Mouse (Mus musculus) stomach, embryonic 14.5 days (tissue): ENCODE results near the gene Abl1. TPM values are rescaled to one million over a fixed set of nuclear protein-coding genes. Genes with fewer than 3 reads are reported as not detected.

Source experiments
- ATAC-seq: fragments of 200-750 bp; cut with Nextera tagmentation; 2 replicates; pipeline ENCODE4 v1.8.0; 2017; ENCODE audit warnings: low read depth, moderate TSS enrichment; ENCODE audit not compliant: insufficient number of reproducible peaks, insufficient read depth, low FRiP score
- H3K27ac ChIP-seq: fragments of 300-500 bp; sonication (generic); 2 replicates; pipeline ENCODE4 v1.5.1; 2014; ENCODE audit warnings: mild to moderate bottlenecking, low read length, moderate library complexity, mixed read lengths
- H3K27me3 ChIP-seq: fragments of 300-500 bp; sonication (generic); 2 replicates; pipeline ENCODE4 v1.6.1; 2014; ENCODE audit warnings: low read length, control low read depth, mixed read lengths; ENCODE audit not compliant: control insufficient read depth, insufficient read depth
- H3K36me3 ChIP-seq: fragments of 300-500 bp; sonication (generic); 2 replicates; pipeline ENCODE4 v1.6.1; 2014; ENCODE audit warnings: mild to moderate bottlenecking, control low read depth, low read length, moderate library complexity, mixed read lengths; ENCODE audit not compliant: control insufficient read depth, insufficient read depth
- H3K4me1 ChIP-seq: fragments of 300-500 bp; sonication (generic); 2 replicates; pipeline ENCODE4 v1.6.1; 2014; ENCODE audit warnings: low read length, control low read depth, mixed read lengths; ENCODE audit not compliant: control insufficient read depth, insufficient read depth
- H3K4me2 ChIP-seq: fragments of 300-500 bp; sonication (generic); replicated peaks from 2 replicates; pipeline ENCODE4 v1.6.1; 2014; ENCODE audit warnings: low read depth, low read length, control low read depth
- H3K4me3 ChIP-seq: fragments of 300-500 bp; sonication (generic); 2 replicates; pipeline ENCODE4 v1.5.1; 2014; ENCODE audit warnings: low read depth, low read length, control low read depth
- H3K9ac ChIP-seq: fragments of 300-500 bp; sonication (generic); replicated peaks from 2 replicates; pipeline ENCODE4 v1.6.1; 2014; ENCODE audit warnings: low read depth, mild to moderate bottlenecking, control low read depth, low read length, moderate library complexity, mixed read lengths
- H3K9me3 ChIP-seq: fragments of 300-500 bp; sonication (generic); 2 replicates; pipeline ENCODE4 v1.6.1; 2016; ENCODE audit warnings: low read depth, low read length, control low read depth; ENCODE audit not compliant: control insufficient read depth
- WGBS: fragments of 180-500 bp; shearing (Covaris S2); extraction: QIAGEN DNeasy Blood & Tissue Kit; methylation state at CpG from one replicate; pipeline ENCODE4 v1.1.7; 2014; 5-methylcytosine and 5-hydroxymethylcytosine counted together
- polyA plus RNA-seq: library from polyadenylated mRNA; unstranded; fragments of >200 nt; fragmentation: Nextera tagmentation; extraction: Ambion mirVana; gene quantifications from 2 replicates; pipeline ENCODE4 v1.2.1, GENCODE M21; 2014

Abl1 gene
- polyA plus RNA-seq, 1 experiment from 2014 or later, result 46.4 TPM

DNA sequence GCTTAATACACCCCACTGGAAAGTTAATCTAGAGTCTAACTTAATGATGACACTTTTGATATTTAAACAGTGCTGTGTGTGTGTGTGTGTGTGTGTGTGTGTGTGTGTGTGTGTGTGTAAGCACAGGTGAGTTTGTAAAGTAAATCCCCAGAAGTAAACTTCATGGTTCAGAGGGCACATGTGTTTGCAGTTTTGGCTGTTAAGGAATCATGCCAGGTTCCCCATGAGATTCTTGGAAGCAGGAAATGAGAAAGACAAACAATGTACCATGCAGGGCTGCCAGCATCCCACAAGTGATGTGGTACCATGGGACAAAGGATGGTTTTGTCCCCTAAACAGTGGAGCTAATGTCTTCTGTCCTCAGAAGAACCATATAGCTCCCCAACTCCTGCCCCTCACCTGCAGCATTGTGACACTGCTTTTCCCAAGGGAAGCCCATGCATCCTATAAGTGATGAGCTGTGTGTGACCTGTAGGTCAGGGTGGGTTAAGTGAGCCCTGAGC is 57.6 kb downstream of the Abl1 start:
- Histone ChIP-seq H3K9ac (no peak overlapping the region), H3K27ac (no peak overlapping the region), H3K4me2 (no peak overlapping the region), H3K36me3 (no peaks in the 10 kb centered on the region), H3K4me1 (peaks cover 46% of the 10 kb centered on the region), H3K4me3 (no peak overlapping the region), H3K27me3 (no peaks in the 10 kb centered on the region), H3K9me3 (no peaks in the 10 kb centered on the region)
- ATAC-seq, result no peak

DNA sequence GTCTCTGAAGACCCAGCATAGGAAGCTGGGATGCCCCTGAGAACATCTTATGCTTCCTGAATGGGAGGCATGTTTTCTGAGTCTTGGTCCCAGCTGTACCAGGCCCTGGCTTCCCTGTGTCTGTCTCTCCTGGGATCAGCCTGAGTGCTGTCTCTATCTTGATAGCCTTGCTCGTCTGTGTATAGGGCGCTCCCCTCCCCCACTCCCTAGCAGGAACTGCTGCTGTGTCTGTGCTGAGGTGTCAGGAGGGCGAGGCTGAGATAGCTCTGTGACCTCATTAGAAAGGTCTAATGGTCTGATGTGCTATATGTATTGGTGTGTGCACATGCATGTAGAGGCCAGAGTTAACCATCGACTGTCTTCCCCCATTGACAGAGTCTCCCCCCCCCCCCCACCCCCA is 58.7 kb downstream of the Abl1 start:
- WGBS, result 44% methylated on average over 4 of the region's 4 CpGs
- H3K4me1 ChIP-seq, result peaks cover 46% of the 10 kb centered on the region
- H3K9ac ChIP-seq, result no peak overlapping the region

DNA sequence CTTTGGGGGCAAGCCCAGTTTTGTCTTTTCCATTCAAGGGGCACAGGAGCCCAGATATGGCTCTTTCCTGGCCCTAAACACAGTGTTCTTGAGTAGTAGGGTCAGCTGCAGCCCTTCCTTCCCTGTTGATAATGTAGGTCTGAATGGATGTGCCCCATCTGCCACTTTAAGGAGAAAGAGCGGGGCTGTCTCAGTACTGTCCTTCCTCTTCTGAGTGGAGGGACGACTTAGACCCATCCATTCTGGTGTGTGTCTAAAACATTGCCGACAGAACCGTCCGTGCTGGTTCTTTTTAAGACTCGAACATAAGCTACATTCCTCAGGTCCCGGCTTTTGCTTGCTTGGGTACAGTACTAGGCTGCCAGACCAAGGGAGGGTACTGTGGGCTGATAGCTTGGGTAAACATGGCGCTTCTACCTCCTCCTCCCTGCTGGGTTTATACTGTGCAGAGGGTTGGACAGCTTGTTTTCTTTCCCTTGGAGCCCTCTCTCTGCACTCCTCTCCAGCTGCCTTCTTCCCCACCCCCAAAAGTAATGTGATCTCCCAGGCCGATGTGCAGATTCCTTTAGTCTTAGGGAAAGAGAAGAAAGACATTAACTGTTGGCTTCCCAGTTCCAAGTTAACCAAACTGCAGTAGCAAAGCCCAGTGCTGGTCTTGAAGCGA is 61.0 kb downstream of the Abl1 start:
- Histone ChIP-seq H3K9me3 (no peaks in the 10 kb centered on the region; the same call in 1 of the 2 replicates), H3K4me1 (peaks cover 38% of the 10 kb centered on the region), H3K4me2 (peak overlapping the region; percentile 47), H3K4me3 (peak overlapping the region; percentile 19; the same call in 1 of the 2 replicates), H3K9ac (no peak overlapping the region), H3K27ac (peak overlapping the region; percentile 97), H3K36me3 (no peaks in the 10 kb centered on the region), H3K27me3 (no peaks in the 10 kb centered on the region)
- ATAC-seq, result peak; percentile 94
- 5% methylated on average over 10 of the region's 10 CpGs for WGBS

More for the DNA sequence above, 58.7 kb downstream of the Abl1 start:
- no peak for ATAC-seq
- H3K27me3 ChIP-seq, result no peaks in the 10 kb centered on the region
- no peak overlapping the region for H3K27ac ChIP-seq
- no peak overlapping the region for H3K4me2 ChIP-seq
- H3K36me3 ChIP-seq, result no peaks in the 10 kb centered on the region
- no peak overlapping the region for H3K4me3 ChIP-seq
- no peaks in the 10 kb centered on the region for H3K9me3 ChIP-seq

DNA sequence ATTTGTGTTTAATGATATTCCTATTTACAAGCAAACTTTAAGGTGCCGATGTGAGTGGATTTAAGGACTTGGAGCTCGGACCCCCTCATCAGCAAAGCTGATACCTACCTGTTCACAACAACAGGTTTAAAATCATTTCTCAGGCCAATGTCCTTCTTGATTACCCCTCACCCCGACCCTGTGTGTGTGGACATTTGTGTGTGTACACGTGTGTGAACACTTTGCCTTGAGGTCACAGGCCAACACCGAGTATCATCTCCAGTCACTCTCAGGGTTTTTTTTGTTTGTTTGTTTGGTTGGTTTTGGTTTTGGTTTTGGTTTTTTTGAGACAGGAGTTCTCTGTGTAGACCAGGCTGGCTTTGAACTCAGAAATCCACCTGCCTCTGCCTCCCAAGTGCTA is 62.0 kb downstream of the Abl1 start:
- Histone ChIP-seq H3K36me3 (no peaks in the 10 kb centered on the region), H3K4me1 (peaks cover 32% of the 10 kb centered on the region), H3K27me3 (no peaks in the 10 kb centered on the region), H3K9me3 (no peaks in the 10 kb centered on the region; the same call in 1 of the 2 replicates), H3K27ac (peak overlapping the region; percentile 97; the same call in 1 of the 2 replicates), H3K4me2 (0 out of 2 replicates have a peak overlapping the region, but pooled peaks have one; percentile 47), H3K9ac (no peak overlapping the region), H3K4me3 (no peak overlapping the region)
- 62% methylated on average over 5 of the region's 5 CpGs for whole genome bisulfite sequencing
- ATAC-seq, result no peak

DNA sequence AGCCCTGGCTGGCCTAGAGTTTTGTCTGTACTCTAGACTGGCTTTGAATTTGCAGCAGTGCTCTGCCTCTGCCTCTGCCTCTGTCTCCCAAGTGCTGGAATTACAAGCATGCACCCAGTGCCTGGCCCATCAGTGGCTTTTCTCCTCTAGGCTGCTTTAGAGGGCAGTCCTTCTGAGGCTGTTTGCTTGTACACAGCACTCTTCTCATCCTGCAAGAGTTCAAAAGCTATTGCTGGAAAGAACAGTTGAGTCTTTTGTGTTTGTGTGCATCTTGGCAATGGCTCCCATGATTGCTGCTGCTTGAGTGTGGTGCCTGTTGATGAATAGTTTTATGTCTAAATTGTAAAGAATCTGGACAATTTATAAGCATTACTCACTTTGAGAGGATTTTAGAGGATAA is 69.3 kb downstream of the Abl1 start:
- no peak overlapping the region for H3K9ac ChIP-seq
- H3K4me1 ChIP-seq, result peaks cover 15% of the 10 kb centered on the region
- no peak overlapping the region for H3K4me2 ChIP-seq
- no peak overlapping the region for H3K4me3 ChIP-seq
- no peak for ATAC-seq
- H3K27ac ChIP-seq, result no peak overlapping the region
- no peaks in the 10 kb centered on the region for H3K36me3 ChIP-seq
- H3K9me3 ChIP-seq, result no peaks in the 10 kb centered on the region; the same call in 1 of the 2 replicates
- no peaks in the 10 kb centered on the region for H3K27me3 ChIP-seq

DNA sequence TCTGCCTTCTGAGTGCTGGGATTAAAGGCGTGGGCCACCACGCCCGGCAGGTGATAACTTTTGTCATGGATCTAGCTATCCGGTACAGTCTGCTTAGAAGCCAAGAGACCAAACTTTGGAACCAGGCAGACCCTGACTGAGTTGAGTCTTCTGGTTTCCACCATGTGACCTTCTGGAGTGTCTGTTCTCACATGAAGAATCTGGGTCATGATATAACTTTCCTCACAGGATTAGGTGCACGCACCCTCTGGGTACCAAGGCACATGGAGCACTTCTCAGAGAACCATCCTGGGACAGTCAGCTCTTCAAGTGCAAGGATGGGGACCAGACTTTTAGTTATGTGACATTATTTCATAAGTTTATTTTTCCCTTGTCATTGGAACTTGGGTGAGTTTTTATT is 70.8 kb downstream of the Abl1 start:
- Histone ChIP-seq H3K27me3 (no peaks in the 10 kb centered on the region), H3K9me3 (no peaks in the 10 kb centered on the region; the same call in 1 of the 2 replicates), H3K27ac (no peak overlapping the region; the same call in 1 of the 2 replicates), H3K36me3 (no peaks in the 10 kb centered on the region), H3K9ac (peak overlapping the region; percentile 99), H3K4me2 (peak overlapping the region; percentile 89), H3K4me3 (peak overlapping the region; percentile 99), H3K4me1 (peaks cover 28% of the 10 kb centered on the region)
- WGBS, result 87% methylated on average over 5 of the region's 5 CpGs
- no peak for ATAC-seq

DNA sequence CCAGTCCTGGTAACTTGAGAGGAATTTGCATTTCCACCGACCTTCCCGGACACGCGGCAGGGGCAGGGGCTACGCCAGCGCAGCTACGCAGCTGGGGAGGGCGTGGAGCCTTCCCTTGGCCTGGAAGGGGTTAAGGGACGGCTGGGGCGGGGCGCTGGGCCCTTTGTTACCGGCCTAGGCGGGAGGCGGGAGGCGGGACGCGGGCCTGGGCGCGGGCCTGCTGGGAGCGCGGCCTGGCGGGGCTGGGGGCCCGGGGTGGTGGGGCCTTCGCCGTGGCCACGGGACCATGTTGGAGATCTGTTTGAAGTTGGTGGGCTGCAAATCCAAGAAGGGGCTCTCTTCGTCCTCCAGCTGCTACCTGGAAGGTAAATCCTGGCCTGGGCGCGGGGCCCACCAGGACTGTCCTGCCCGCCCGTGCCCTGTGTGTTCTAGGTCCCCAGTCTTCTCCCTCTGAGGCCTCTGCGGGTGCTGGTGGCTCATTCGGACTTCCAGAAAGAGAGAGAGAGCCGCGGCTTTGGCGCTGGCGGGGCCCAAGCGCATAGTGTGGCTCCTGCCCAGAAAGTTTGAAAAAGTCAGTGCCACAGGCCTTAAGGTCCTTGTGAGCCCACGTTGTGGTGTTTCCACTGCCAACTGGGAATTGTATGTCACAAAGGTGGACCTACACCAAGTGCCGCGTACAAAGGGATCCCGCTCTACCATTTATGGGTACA is 71.7 kb downstream of the Abl1 start:
- Histone ChIP-seq H3K9me3 (no peaks in the 10 kb centered on the region), H3K36me3 (peaks cover 3% of the 10 kb centered on the region; the same call in 1 of the 2 replicates), H3K27ac (peak overlapping the region; percentile 97), H3K4me1 (peaks cover 28% of the 10 kb centered on the region), H3K4me3 (peak overlapping the region; percentile 99), H3K27me3 (no peaks in the 10 kb centered on the region), H3K4me2 (peak overlapping the region; percentile 89), H3K9ac (peak overlapping the region; percentile 99)
- under 1% methylated on average over 41 of the region's 42 CpGs for WGBS
- peak; percentile 94 for ATAC-seq

DNA sequence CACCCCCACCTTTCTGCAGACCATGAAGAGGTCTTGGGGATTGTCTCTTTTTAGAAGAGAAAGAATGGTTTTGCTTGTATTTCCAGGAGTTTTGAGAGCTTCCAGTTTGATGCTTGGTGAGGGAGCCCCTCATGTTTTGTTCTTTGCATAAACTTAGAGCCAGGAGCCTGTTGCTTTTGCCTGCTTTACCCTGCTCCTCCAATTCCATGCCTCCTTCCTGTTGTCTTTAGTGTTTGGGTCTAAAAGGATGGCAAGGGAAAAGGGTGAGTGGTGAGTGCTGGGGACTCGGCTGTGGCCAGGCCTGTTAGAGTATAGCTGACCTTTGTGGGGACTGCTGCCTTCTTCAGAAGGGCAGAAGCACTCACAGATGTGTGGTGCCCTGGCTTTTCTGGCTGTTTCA is 72.3 kb downstream of the Abl1 start:
- ATAC-seq, result no peak
- 0% methylated on average over 1 of the region's 1 CpGs for WGBS

More for the DNA sequence above, 72.3 kb downstream of the Abl1 start:
- H3K27ac ChIP-seq, result peak overlapping the region; percentile 97
- H3K9ac ChIP-seq, result peak overlapping the region; percentile 99
- H3K4me1 ChIP-seq, result peaks cover 31% of the 10 kb centered on the region
- H3K9me3 ChIP-seq, result no peaks in the 10 kb centered on the region
- H3K4me3 ChIP-seq, result peak overlapping the region; percentile 99
- H3K4me2 ChIP-seq, result peak overlapping the region; percentile 89
- no peaks in the 10 kb centered on the region for H3K27me3 ChIP-seq
- peaks cover 3% of the 10 kb centered on the region; the same call in 1 of the 2 replicates for H3K36me3 ChIP-seq
